Mouse (Mus musculus): Measurements from ENCODE around the gene Medag. TPM values are rescaled to one million over a fixed set of nuclear protein-coding genes. Genes with fewer than 3 reads are reported as not detected.

Gene Medag
- total RNA-seq, 1 experiment from 2014 or later: 1.9 TPM

Other genes with a start within 250 kb of the Medag start
- gene Uspl1, start 227.4 kb upstream of the Medag start, total RNA-seq (2021): 30.4 and 32.5 TPM in 2 replicates
- gene Hmgb1, start 227.3 kb upstream of the Medag start, total RNA-seq (2021): 152 and 186 TPM in 2 replicates
- gene Alox5ap, start 147.0 kb upstream of the Medag start, total RNA-seq (2021): 9.4 and 14.1 TPM in 2 replicates
- not detected in 2 replicates for gene Tex26, start 27.9 kb downstream of the Medag start, total RNA-seq (2021)
- not detected in 2 replicates for gene Wdr95, start 116.9 kb downstream of the Medag start, total RNA-seq (2021)
- 88.5 and 267 TPM in 2 replicates for gene Hsph1, start 224.6 kb downstream of the Medag start, total RNA-seq (2021)

Data from adrenal gland, postnatal 25 days (tissue).